Mouse (Mus musculus): ENCODE measurements around the gene Adgrl2. TPM values are rescaled to one million over a fixed set of nuclear protein-coding genes. Genes with fewer than 3 reads are reported as not detected.

Adgrl2 gene
- polyA plus RNA-seq, 1 experiment from 2014 or later = 81.2 TPM

- 89% methylated on average over 2 of the region's 2 CpGs for WGBS
- Histone ChIP-seq H3K27me3 (ENCODE audit: low read depth, poor library complexity, severe bottlenecking) (no peaks in the 10 kb centered on the region), H3K4me1 (no peaks in the 10 kb centered on the region; the same call in 1 of the 2 replicates), H3K36me3 (peaks cover 95% of the 10 kb centered on the region), H3K27ac (no peak overlapping the region), H3K9me3 (replicated peaks) (no peaks in the 10 kb centered on the region), H3K4me3 (no peak overlapping the region)
- DNase-seq (ENCODE audit: low spot score) = no peak
These were observed 142.0 kb downstream of the Adgrl2 start for GRCm38 (mm10) chr3:148848366-148848765.

GRCm38 (mm10) chr3:148844182-148844581, 146.2 kb downstream of the Adgrl2 start:
- DNase-seq (ENCODE audit: low spot score) = no peak
- no peak overlapping the region for H3K27ac ChIP-seq
- H3K27me3 ChIP-seq (ENCODE audit: low read depth, poor library complexity, severe bottlenecking) = no peaks in the 10 kb centered on the region
- whole genome bisulfite sequencing = 89% methylated on average over 6 of the region's 6 CpGs
- H3K4me3 ChIP-seq = no peak overlapping the region
- H3K4me1 ChIP-seq = peaks cover 13% of the 10 kb centered on the region
- no peaks in the 10 kb centered on the region for H3K9me3 ChIP-seq (replicated peaks)
- H3K36me3 ChIP-seq = peaks cover 79% of the 10 kb centered on the region

- no peak overlapping the region for H3K4me3 ChIP-seq
- DNase-seq (ENCODE audit: low spot score) = no peak
- H3K36me3 ChIP-seq = peaks cover 79% of the 10 kb centered on the region
- H3K27ac ChIP-seq = no peak overlapping the region
- H3K9me3 ChIP-seq (replicated peaks) = no peaks in the 10 kb centered on the region
- WGBS = 90% methylated on average over 7 of the region's 7 CpGs
- H3K27me3 ChIP-seq (ENCODE audit: low read depth, poor library complexity, severe bottlenecking) = no peaks in the 10 kb centered on the region
- peaks cover 13% of the 10 kb centered on the region for H3K4me1 ChIP-seq
These were observed 147.8 kb downstream of the Adgrl2 start for GRCm38 (mm10) chr3:148842533-148842932.

- 93% methylated on average over 13 of the region's 13 CpGs for WGBS
- Histone ChIP-seq H3K4me1 (peaks cover 13% of the 10 kb centered on the region), H3K36me3 (peaks cover 80% of the 10 kb centered on the region), H3K4me3 (no peak overlapping the region), H3K27ac (no peak overlapping the region), H3K9me3 (replicated peaks) (no peaks in the 10 kb centered on the region), H3K27me3 (ENCODE audit: low read depth, poor library complexity, severe bottlenecking) (no peaks in the 10 kb centered on the region)
- no peak for DNase-seq (ENCODE audit: low spot score)
These were observed 151.5 kb downstream of the Adgrl2 start for GRCm38 (mm10) chr3:148838835-148839296.

- Histone ChIP-seq H3K9me3 (replicated peaks) (no peaks in the 10 kb centered on the region), H3K27me3 (ENCODE audit: low read depth, poor library complexity, severe bottlenecking) (no peaks in the 10 kb centered on the region), H3K36me3 (peaks cover 80% of the 10 kb centered on the region), H3K4me3 (no peak overlapping the region), H3K27ac (no peak overlapping the region), H3K4me1 (peaks cover 13% of the 10 kb centered on the region)
- no peak for DNase-seq (ENCODE audit: low spot score)
- 91% methylated on average over 13 of the region's 13 CpGs for WGBS
These were observed 152.1 kb downstream of the Adgrl2 start for GRCm38 (mm10) chr3:148838095-148838834.

- Histone ChIP-seq H3K36me3 (peaks cover 100% of the 10 kb centered on the region), H3K4me1 (peaks cover 2% of the 10 kb centered on the region; the same call in 1 of the 2 replicates), H3K27me3 (ENCODE audit: low read depth, poor library complexity, severe bottlenecking) (no peaks in the 10 kb centered on the region), H3K4me3 (no peak overlapping the region), H3K27ac (no peak overlapping the region), H3K9me3 (replicated peaks) (no peaks in the 10 kb centered on the region)
- WGBS = 92% methylated on average over 12 of the region's 12 CpGs
- no peak for DNase-seq (ENCODE audit: low spot score)
These were observed 155.2 kb downstream of the Adgrl2 start for GRCm38 (mm10) chr3:148835136-148835535.

GRCm38 (mm10) chr3:148833070-148833769, 157.1 kb downstream of the Adgrl2 start:
- peaks cover 7% of the 10 kb centered on the region for H3K4me1 ChIP-seq
- no peaks in the 10 kb centered on the region for H3K9me3 ChIP-seq (replicated peaks)
- no peaks in the 10 kb centered on the region for H3K27me3 ChIP-seq (ENCODE audit: low read depth, poor library complexity, severe bottlenecking)
- no peak overlapping the region for H3K27ac ChIP-seq
- peaks cover 98% of the 10 kb centered on the region for H3K36me3 ChIP-seq
- no peak overlapping the region for H3K4me3 ChIP-seq
- WGBS = 94% methylated on average over 20 of the region's 20 CpGs
- no peak for DNase-seq (ENCODE audit: low spot score)

GRCm38 (mm10) chr3:148832001-148832400, 158.4 kb downstream of the Adgrl2 start:
- WGBS = 81% methylated on average over 4 of the region's 4 CpGs
- Histone ChIP-seq H3K4me1 (peaks cover 7% of the 10 kb centered on the region), H3K36me3 (peaks cover 94% of the 10 kb centered on the region), H3K27me3 (ENCODE audit: low read depth, poor library complexity, severe bottlenecking) (no peaks in the 10 kb centered on the region), H3K9me3 (replicated peaks) (no peaks in the 10 kb centered on the region), H3K27ac (no peak overlapping the region), H3K4me3 (no peak overlapping the region)
- no peak for DNase-seq (ENCODE audit: low spot score)

- Histone ChIP-seq H3K27ac (no peak overlapping the region), H3K4me1 (peaks cover 7% of the 10 kb centered on the region), H3K4me3 (no peak overlapping the region), H3K9me3 (replicated peaks) (no peaks in the 10 kb centered on the region), H3K27me3 (ENCODE audit: low read depth, poor library complexity, severe bottlenecking) (no peaks in the 10 kb centered on the region), H3K36me3 (peaks cover 94% of the 10 kb centered on the region)
- DNase-seq (ENCODE audit: low spot score) = no peak
- WGBS = 84% methylated on average over 10 of the region's 10 CpGs
These were observed 161.8 kb downstream of the Adgrl2 start for GRCm38 (mm10) chr3:148828519-148828918.

GRCm38 (mm10) chr3:148823551-148823950, 166.8 kb downstream of the Adgrl2 start:
- DNase-seq (ENCODE audit: low spot score) = no peak
- no peaks in the 10 kb centered on the region for H3K4me1 ChIP-seq
- no peak overlapping the region for H3K4me3 ChIP-seq
- WGBS = 91% methylated on average over 13 of the region's 13 CpGs
- H3K27ac ChIP-seq = no peak overlapping the region
- no peaks in the 10 kb centered on the region for H3K9me3 ChIP-seq (replicated peaks)
- H3K27me3 ChIP-seq (ENCODE audit: low read depth, poor library complexity, severe bottlenecking) = no peaks in the 10 kb centered on the region
- H3K36me3 ChIP-seq = peaks cover 96% of the 10 kb centered on the region

GRCm38 (mm10) chr3:148821632-148822031, 168.7 kb downstream of the Adgrl2 start:
- no peak overlapping the region for H3K27ac ChIP-seq
- WGBS = 84% methylated on average over 6 of the region's 6 CpGs
- no peaks in the 10 kb centered on the region for H3K4me1 ChIP-seq
- H3K4me3 ChIP-seq = no peak overlapping the region
- no peaks in the 10 kb centered on the region for H3K9me3 ChIP-seq (replicated peaks)
- H3K27me3 ChIP-seq (ENCODE audit: low read depth, poor library complexity, severe bottlenecking) = no peaks in the 10 kb centered on the region
- DNase-seq (ENCODE audit: low spot score) = no peak
- peaks cover 100% of the 10 kb centered on the region for H3K36me3 ChIP-seq

- peaks cover 100% of the 10 kb centered on the region for H3K36me3 ChIP-seq
- H3K4me1 ChIP-seq = no peaks in the 10 kb centered on the region
- no peak overlapping the region for H3K27ac ChIP-seq
- no peaks in the 10 kb centered on the region for H3K9me3 ChIP-seq (replicated peaks)
- 95% methylated on average over 33 of the region's 33 CpGs for WGBS
- no peak for DNase-seq (ENCODE audit: low spot score)
- H3K27me3 ChIP-seq (ENCODE audit: low read depth, poor library complexity, severe bottlenecking) = no peaks in the 10 kb centered on the region
- H3K4me3 ChIP-seq = no peak overlapping the region
These were observed 170.9 kb downstream of the Adgrl2 start for GRCm38 (mm10) chr3:148819323-148820046.
